Mouse (Mus musculus) ES-Bruce4 (cell line): Measurements from ENCODE around the gene Uqcc2. TPM values are rescaled to one million over a fixed set of nuclear protein-coding genes. Genes with fewer than 3 reads are reported as not detected.

Experiments
- H3K27ac ChIP-seq: 2 replicates; pipeline ENCODE4 v1.5.1; 2012; ENCODE audit warnings: low read length, inconsistent platforms; ENCODE audit not compliant: insufficient read depth
- H3K27me3 ChIP-seq: 2 replicates; pipeline ENCODE4 v1.6.1; 2012; ENCODE audit warnings: mild to moderate bottlenecking, low read length, inconsistent platforms; ENCODE audit not compliant: control insufficient read depth, poor library complexity, insufficient read depth, severe bottlenecking
- H3K36me3 ChIP-seq: 2 replicates; pipeline ENCODE4 v1.6.1; 2012; ENCODE audit warnings: inconsistent platforms, mild to moderate bottlenecking, low read length, moderate library complexity; ENCODE audit not compliant: control insufficient read depth, poor library complexity, insufficient read depth, severe bottlenecking
- H3K4me1 ChIP-seq: one replicate; pipeline ENCODE4 v1.8.1; 2011; ENCODE audit warnings: low read length; ENCODE audit not compliant: control insufficient read depth, insufficient read depth
- H3K4me3 ChIP-seq: 2 replicates; pipeline ENCODE4 v1.5.1; 2011; ENCODE audit warnings: low read depth, mild to moderate bottlenecking, low read length
- H3K9ac ChIP-seq: 2 replicates; pipeline ENCODE4 v1.6.1; 2012; ENCODE audit warnings: low read depth, mild to moderate bottlenecking, inconsistent platforms; ENCODE audit not compliant: poor library complexity, severe bottlenecking
- H3K9me3 ChIP-seq: replicated peaks from 2 replicates; pipeline ENCODE4 v1.6.1; 2012; ENCODE audit warnings: mild to moderate bottlenecking, low read length, inconsistent platforms; ENCODE audit not compliant: control insufficient read depth, poor library complexity, insufficient read depth, severe bottlenecking
- CTCF ChIP-seq: IDR thresholded peaks from one replicate; pipeline ENCODE4 v1.8.1; 2011; ENCODE audit warnings: low read depth, low read length
- EP300 ChIP-seq: IDR thresholded peaks from 2 replicates; pipeline ENCODE4 v1.6.1; 2011; ENCODE audit warnings: low read depth, low read length; ENCODE audit not compliant: insufficient read depth
- POLR2A ChIP-seq: IDR thresholded peaks from one replicate; pipeline ENCODE4 v1.8.1; 2011; ENCODE audit warnings: low read length; ENCODE audit not compliant: insufficient read depth
- polyA plus RNA-seq: library from polyadenylated mRNA; stranded (reverse); fragments of >200 nt; gene quantifications from 2 replicates; pipeline ENCODE4 v1.2.4, GENCODE M21; 2011; ENCODE audit warnings: low read depth; ENCODE audit not compliant: missing spikeins, insufficient read depth, insufficient read length

Gene Uqcc2
- polyA plus RNA-seq, 1 experiment: 138 TPM

DNA sequence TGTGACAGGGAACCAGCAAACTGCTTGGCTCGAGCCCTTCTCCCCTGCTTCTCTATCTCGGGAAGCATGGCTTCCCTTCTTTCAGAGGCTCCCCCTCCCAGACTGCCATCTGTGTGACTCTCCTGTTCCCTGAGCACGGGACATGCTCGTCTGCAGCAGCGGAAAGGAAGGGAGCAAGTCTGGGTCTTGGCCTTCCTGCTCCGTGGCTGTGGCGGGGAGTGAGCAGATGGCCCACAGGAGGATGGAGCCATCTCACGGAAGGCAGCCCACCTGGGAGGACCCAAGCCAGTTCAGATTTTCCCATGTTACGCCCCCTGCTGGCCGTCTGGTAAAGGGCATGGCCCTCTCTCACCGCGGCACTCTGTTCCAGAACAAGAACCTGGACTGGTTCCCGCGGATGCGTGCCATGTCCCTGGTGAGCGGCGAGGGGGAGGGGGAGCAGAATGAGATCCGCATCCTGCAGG lies 13.1 kb downstream of the Uqcc2 start:
- Histone ChIP-seq H3K9ac (no peak overlapping the region), H3K4me3 (peak overlapping the region; percentile 14; the same call in 1 of the 2 replicates), H3K27me3 (no peaks in the 10 kb centered on the region), H3K9me3 (no peaks in the 10 kb centered on the region), H3K36me3 (peaks cover 8% of the 10 kb centered on the region; the same call in 1 of the 2 replicates), H3K4me1 (no peaks in the 10 kb centered on the region), H3K27ac (no peak overlapping the region)
- TF ChIP-seq EP300 (no peak), CTCF (peak; percentile 85), POLR2A (no peak)

DNA sequence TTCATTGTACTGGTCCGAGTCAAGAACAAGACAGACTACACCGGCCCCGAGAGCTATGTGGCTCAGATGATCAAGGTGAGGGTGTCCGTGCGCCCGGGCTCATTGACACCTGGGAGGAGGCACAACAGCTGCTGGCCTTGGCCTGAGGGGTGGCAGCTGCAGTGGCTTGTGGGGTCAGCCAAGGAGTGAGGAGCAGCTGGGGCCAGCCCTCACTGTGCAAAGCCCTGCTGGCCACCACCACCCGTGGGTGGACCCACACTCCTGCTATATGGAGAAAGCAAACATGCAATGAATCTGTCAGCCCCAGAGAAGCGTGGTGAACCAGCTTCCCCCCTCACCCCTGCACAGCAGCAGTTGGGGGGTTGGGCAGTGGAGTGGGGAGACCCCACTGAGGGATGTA lies 13.8 kb downstream of the Uqcc2 start:
- TF ChIP-seq CTCF (no peak), EP300 (no peak), POLR2A (no peak)
- no peak overlapping the region for H3K4me3 ChIP-seq
- no peak overlapping the region for H3K27ac ChIP-seq
- H3K27me3 ChIP-seq: no peaks in the 10 kb centered on the region
- no peaks in the 10 kb centered on the region for H3K9me3 ChIP-seq
- H3K36me3 ChIP-seq: peaks cover 8% of the 10 kb centered on the region; the same call in 1 of the 2 replicates
- H3K4me1 ChIP-seq: no peaks in the 10 kb centered on the region
- H3K9ac ChIP-seq: no peak overlapping the region

DNA sequence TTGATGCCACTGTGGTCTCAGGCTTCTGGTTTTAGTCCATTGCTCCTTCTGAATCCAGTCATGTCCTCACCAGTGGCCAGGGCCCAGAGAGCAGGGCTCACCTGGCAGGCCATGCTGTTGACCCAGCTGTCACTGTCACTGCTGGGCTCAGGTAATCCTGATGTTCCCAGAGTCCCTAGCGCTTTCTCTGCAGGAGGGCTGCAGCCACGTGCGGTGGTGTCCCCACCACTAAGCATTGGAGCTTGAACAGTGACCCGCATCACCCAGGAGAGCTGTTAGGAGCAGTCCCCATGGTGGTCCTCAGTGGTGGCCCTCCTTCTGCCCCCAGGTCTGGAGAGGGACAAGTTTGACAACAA lies 14.2 kb downstream of the Uqcc2 start:
- Histone ChIP-seq H3K4me1 (no peaks in the 10 kb centered on the region), H3K9me3 (no peaks in the 10 kb centered on the region), H3K27ac (no peak overlapping the region), H3K4me3 (no peak overlapping the region), H3K9ac (no peak overlapping the region), H3K27me3 (no peaks in the 10 kb centered on the region), H3K36me3 (peaks cover 8% of the 10 kb centered on the region; the same call in 1 of the 2 replicates)
- TF ChIP-seq POLR2A: no peak
- no peak for TF ChIP-seq EP300
- no peak for TF ChIP-seq CTCF

DNA sequence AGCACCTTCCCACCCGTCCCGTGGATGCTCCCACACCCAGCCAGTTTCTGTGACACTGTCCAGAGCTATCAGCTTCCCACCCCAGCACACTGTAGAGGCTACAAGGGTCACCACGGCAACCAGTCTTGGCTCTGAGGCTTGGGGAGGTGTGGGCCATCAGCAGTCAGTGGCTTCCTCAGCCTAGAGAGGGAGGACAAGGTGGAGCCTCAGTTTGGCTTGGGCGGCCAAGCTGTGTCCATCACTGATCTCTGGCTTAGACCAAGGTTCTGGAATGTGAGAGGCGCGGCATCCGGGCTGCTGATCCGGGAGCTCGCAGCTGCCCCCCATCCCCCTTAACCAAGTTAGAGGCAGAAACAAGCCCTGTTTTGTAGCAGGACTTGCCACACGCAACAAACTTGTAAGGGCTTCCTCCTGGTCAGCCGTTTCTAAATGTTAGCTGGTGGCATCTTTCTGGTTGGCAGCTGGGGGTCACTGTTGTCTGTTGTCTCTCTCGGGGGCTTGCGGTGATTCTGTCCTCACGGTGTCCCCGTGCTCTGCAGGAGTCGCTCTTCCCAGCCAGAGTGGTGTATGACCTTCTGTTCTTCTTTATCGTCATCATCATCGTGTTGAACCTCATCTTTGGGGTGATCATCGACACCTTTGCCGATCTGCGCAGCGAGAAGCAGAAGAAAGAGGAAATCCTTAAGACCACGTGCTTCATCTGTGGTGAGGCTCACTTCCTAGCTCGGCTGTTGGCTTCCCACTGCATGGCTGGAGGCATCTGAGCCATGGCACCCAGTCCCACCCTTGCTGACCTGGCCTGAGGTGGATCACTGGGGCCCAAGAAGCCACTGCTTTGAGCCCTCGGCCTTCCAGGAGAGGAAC lies 14.8 kb downstream of the Uqcc2 start:
- Histone ChIP-seq H3K27ac (no peak overlapping the region), H3K9ac (no peak overlapping the region), H3K9me3 (no peaks in the 10 kb centered on the region), H3K4me1 (no peaks in the 10 kb centered on the region), H3K4me3 (no peak overlapping the region), H3K27me3 (no peaks in the 10 kb centered on the region), H3K36me3 (peaks cover 5% of the 10 kb centered on the region; the same call in 1 of the 2 replicates)
- no peak for TF ChIP-seq CTCF
- TF ChIP-seq POLR2A: no peak
- no peak for TF ChIP-seq EP300

DNA sequence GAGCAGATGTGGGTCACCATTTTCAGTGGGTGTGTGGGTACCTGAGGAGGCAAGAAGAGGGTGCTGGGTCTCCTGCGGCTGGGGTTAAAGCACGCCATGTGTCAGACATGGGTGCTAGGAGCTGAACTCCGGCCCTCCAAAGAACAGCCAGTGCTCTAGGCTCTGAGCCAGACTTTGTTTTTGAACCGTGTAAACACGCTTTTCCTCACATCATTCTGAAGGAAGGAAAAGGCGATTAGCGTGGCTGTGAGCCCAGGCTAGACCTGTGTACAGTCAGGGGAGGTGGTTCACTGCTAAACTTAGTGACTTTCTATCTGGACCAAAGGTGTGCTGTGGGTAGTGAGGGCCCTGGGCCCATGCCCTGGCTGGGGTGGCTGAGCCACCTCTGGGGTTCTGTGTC lies 23.6 kb downstream of the Uqcc2 start:
- H3K4me3 ChIP-seq: no peak overlapping the region
- peaks cover 3% of the 10 kb centered on the region for H3K4me1 ChIP-seq
- H3K36me3 ChIP-seq: peaks cover 4% of the 10 kb centered on the region
- no peaks in the 10 kb centered on the region for H3K27me3 ChIP-seq
- TF ChIP-seq EP300 (no peak), CTCF (no peak), POLR2A (no peak)
- H3K9me3 ChIP-seq: no peaks in the 10 kb centered on the region
- H3K27ac ChIP-seq: no peak overlapping the region
- no peak overlapping the region for H3K9ac ChIP-seq

DNA sequence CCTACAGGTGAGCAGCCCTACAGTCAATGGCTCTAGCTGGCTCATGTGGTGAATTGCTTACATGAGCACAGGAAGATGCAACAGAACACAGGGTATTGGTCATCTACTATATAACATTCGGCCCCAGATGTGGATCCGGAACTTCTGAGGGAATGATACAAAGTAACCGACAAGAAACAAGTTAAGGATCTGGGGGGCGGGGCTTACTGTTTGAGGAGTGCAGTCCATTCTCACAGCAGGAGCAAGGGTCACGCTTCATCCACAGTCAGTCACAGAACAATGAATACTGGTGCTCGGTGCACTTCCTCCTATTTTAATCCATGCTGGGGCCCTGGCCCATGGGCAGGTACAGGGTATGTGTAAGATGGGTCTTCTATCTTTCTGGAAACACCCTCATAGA lies 25.8 kb downstream of the Uqcc2 start:
- no peaks in the 10 kb centered on the region for H3K27me3 ChIP-seq
- no peaks in the 10 kb centered on the region for H3K9me3 ChIP-seq
- no peak overlapping the region for H3K4me3 ChIP-seq
- H3K27ac ChIP-seq: no peak overlapping the region
- peaks cover 3% of the 10 kb centered on the region for H3K4me1 ChIP-seq
- no peak overlapping the region for H3K9ac ChIP-seq
- TF ChIP-seq POLR2A: no peak
- H3K36me3 ChIP-seq: peaks cover 4% of the 10 kb centered on the region
